Mouse (Mus musculus) kidney, postnatal 25 days (tissue): ENCODE results near the gene Klra2.
A peak's percentile ranks its signal among the peaks of the same experiment; 100 is the strongest.
"Not testable (repeated sequence)": the region's sequence is repeated elsewhere in the genome, so short reads cannot be mapped to it uniquely, and the experiment has no call there.

Experiments used
- DNase-seq, 2 experiments: peaks; one replicate each; pipeline ENCODE4 v3.0.0; 2021; ENCODE audit warnings: mixed read lengths in 2 of 2

Gene Klra2

GRCm38 (mm10) chr6:131247206-131247605 is at the start of gene Klra2:
Gene Klra2 (minus strand): TSS chr6:131247362.
- no peak for DNase-seq

- no peak for DNase-seq
Measured at GRCm38 (mm10) chr6:131294435-131295112, 47.4 kb upstream of the Klra2 start.

- DNase-seq: no peak
Measured at GRCm38 (mm10) chr6:131293916-131294315, 46.8 kb upstream of the Klra2 start.

- peak; percentile 88 to 90 for DNase-seq
Measured at GRCm38 (mm10) chr6:131292991-131293788, 46.0 kb upstream of the Klra2 start, which contains the start of gene Magohb. Gene Magohb (minus strand): TSS chr6:131293244.

GRCm38 (mm10) chr6:131292276-131292990 is 45.3 kb upstream of the Klra2 start:
- peak; percentile 36 to 41 for DNase-seq

GRCm38 (mm10) chr6:131290430-131290829 is 43.3 kb upstream of the Klra2 start:
- DNase-seq: peak; percentile 29 to 53

GRCm38 (mm10) chr6:131278160-131278559 is 31.0 kb upstream of the Klra2 start:
- DNase-seq: not testable (repeated sequence)

GRCm38 (mm10) chr6:131276659-131277058 is 29.5 kb upstream of the Klra2 start:
- no peak for DNase-seq

GRCm38 (mm10) chr6:131272311-131272710 is 25.1 kb upstream of the Klra2 start:
- no peak for DNase-seq

- DNase-seq: no peak
Measured at GRCm38 (mm10) chr6:131270312-131270711, 23.1 kb upstream of the Klra2 start.

GRCm38 (mm10) chr6:131269599-131269998 is 22.4 kb upstream of the Klra2 start:
- DNase-seq: no peak

GRCm38 (mm10) chr6:131264175-131264574 is 17.0 kb upstream of the Klra2 start:
- DNase-seq: no peak

GRCm38 (mm10) chr6:131262778-131263177 is 15.6 kb upstream of the Klra2 start:
- DNase-seq: no peak

GRCm38 (mm10) chr6:131262009-131262408 is 14.8 kb upstream of the Klra2 start:
- no peak for DNase-seq

GRCm38 (mm10) chr6:131245081-131245480 is 2.1 kb downstream of the Klra2 start:
- no peak for DNase-seq
